Mouse (Mus musculus) urinary bladder, postnatal 10 days (tissue): ENCODE results near the gene Aff1.
A peak's percentile ranks its signal among the peaks of the same experiment; 100 is the strongest.

Experiments
- DNase-seq: peaks from one replicate; pipeline ENCODE4 v3.0.0; 2022; ENCODE audit warnings: low spot score

Aff1 gene

DNA sequence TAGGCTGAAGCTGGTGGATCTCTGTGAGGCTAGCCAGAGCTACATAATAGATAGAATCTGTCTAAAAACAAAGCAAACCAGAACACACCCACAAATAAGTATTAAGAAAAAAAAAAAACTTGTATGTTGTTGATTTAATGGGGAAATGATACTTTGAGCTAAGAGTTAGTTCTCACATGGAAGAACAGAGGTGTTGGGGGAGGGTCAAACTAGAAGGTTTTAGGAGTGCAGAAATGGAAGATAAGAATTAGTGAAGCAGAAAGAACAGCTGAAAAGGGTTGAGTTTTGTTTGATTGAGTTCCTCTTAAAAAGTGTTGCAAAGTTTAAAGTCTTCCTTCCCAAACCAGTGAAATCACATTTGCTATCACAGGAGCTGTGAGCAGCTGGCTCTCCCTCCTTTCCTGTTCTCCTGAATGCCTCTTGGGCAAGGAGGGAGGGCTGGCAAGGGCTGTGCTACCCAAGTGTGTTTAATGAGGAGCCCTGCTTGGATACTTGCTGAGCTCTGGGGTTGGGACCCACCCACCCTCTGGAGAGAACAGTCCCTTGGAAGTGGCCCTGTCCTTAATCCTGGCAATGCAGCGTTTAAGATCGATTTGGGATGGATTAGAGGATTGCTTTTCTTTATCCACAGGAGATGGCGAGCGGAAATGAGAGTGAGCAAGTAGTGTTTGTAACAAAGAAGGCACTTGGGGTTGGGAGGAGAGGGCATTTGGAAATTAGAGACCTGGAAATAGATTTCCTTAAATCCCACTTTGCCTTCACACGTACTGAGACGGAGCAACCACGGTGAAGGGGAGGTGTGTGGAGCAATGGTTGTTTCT, 57.5 kb downstream of the Aff1 start:
- no peak for DNase-seq

DNA sequence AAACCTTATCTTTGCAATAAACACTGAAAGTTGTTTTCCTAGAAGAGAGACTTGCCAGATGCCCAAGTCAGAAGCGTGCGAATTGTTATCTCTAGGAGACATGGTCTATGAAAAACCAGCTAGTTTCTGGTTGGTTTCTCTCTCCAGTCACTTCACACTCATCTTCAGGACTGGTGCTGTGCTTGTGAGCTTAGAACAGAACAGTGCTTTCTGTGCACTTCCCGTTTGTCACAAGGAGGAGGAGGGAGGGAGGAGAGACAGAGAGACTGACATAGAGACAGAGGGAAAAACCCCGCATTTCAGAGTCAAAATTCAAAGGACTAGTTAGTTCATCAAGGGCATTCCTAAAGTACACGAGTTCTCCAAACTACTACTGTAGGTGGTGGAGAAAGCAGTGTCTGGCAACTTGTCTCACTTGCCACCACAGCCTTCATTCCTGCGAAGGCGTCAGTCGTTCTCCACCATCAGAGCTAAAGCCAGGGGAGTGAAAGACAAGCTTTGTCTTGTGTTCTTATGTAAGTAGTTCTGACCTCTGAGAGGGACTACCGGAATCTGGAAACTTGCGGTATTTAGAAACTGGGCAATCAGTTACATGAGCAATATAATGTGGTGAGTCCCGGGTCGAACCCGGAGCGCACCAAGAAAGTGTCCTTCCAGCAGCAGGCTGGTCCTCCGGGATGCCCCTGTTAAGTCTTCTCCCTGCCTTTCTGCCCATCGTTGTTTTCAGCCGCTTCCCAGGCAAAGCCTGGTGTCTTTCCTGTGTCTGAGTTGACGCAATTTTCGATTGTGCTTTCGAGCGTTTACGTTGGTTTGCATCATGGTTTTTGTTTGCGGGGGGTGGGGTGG, 60.7 kb downstream of the Aff1 start:
- DNase-seq, result no peak

DNA sequence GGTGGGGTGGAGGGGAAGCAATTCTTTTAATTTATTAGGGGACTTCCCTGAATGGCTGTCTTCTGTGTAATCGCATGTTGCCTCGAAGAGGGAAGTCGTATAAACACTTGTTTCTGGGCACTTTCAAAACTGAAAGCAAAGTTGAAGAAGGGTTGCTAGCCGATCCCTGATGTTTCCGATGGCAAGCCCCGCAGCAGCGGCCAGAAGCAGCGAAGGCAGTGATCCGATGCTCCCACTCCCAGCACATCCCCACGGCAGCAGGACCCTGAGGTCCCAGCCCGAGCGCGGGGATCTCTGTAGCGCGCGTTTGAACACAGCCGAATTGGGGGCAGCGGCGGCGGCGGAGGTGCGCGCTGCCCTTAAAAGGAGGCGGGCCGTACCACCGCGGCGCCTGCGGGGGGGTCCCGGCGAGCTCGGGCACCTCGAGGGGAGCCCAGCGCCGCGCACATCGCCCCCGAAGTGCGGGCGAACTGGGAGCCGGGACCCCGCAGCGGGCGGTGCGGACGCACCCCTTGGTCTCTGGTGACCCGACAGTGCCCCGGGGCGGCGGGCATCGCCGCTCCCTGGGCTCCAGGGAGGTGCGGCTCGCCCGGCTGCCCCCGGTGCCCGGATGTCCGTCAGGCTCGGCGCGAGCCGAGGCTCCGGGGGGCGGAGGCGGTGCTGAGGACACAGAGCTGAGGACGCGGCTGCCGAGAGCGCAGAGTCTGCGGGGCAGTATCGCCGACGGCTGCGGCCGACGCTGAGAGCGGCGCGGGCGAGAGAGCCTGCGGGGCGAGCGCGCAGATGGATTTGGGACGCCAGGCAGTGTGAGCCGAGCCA, 61.5 kb downstream of the Aff1 start:
- peak; percentile 49 for DNase-seq

DNA sequence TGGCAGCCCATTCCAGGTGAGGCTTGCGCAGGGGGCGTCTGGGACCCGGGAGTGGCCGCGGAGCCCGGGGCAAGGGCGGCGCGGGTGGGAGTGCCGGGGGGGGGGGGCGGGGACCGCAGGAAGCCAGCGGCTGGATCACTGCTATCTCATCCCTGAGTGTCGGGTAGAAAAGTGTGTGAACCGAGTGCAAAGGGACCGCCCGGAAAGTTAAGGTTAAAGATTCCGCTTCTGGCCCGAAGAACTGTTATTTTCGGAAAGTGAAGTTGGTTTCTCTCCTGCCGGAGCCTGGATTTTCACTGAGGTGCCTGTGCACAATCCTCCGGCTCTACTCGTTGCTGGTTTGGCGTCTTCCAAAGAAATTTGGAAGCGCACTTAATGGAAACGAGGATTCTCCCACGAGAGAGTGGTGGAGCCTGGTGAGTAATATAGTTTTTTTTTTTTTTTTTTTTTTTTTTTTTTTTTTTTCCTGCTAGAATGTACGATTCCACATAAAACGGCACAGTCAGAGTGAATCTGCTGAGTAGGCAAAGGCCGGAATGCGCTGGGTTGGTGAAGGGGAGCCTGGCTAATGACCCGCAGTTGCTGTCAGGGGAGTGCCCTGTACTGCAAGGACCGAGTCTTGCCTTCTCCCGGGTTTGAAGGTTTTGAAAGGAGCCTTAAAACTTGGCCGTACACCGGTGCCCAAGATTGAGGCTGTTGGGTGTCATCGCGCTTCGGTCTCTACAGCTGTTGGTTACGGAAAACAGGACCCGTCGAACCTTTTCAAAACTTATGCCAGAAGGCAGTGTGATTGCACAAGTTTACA, 62.4 kb downstream of the Aff1 start:
- no peak for DNase-seq

DNA sequence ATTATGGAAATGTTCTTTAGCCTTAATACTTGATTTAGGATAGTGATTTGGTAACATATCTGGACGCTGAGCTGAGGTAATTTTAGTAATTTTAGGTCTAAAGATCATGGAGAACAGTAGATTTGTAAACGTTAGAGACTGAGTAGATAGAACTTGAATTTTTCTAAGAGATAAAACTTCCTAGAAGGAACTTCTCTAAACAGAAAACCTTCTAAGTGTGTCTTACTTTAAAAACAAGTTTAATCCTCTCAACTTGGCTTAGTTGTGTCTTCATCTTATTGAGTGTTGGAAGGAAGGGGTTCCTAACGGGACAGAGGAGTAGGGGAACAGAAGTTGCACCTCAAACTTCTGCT, 62.9 kb downstream of the Aff1 start:
- DNase-seq, result no peak

DNA sequence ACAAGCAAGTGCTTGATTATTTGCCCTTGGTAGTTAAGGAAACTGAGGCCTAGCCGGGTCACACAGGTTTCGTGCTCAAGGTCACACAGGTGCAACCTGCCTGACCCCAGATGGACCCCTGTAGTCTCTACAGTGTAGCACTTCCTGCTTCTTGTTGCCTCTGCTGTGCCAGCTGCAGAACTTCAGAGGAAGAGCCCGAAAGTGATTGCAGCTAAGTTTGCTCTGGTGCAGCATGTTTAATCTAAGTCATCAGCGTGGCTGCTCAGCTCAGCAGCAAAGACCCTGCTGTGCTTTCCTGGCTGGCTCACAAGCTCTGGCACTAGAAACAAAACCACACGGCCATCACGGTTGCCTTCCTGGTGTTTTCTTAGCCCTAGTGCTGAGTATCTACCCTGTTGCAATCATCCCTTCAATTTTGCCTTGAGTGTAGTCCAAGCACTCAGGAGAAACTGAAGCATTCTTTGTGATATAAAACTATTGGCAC, 64.1 kb downstream of the Aff1 start:
- no peak for DNase-seq

DNA sequence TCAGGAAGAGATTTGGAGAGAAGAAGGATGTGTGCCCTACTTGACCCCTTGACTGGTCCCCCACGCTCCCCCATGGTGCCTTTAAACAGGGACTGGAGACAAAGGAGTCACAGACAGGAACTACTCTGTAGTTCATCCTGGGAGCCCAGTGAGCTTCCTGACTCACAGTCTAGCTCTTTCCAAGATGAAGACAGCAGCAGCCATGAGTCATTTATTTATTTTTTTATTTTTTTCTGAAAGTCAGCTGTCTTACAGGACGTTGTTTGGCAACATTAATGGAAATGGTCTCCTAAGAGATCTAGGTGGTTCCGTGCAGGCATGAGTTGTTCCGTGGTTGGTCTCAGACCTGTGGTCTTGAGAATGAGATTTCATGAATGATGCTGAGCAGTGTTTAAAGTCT, 66.3 kb downstream of the Aff1 start:
- DNase-seq, result no peak

DNA sequence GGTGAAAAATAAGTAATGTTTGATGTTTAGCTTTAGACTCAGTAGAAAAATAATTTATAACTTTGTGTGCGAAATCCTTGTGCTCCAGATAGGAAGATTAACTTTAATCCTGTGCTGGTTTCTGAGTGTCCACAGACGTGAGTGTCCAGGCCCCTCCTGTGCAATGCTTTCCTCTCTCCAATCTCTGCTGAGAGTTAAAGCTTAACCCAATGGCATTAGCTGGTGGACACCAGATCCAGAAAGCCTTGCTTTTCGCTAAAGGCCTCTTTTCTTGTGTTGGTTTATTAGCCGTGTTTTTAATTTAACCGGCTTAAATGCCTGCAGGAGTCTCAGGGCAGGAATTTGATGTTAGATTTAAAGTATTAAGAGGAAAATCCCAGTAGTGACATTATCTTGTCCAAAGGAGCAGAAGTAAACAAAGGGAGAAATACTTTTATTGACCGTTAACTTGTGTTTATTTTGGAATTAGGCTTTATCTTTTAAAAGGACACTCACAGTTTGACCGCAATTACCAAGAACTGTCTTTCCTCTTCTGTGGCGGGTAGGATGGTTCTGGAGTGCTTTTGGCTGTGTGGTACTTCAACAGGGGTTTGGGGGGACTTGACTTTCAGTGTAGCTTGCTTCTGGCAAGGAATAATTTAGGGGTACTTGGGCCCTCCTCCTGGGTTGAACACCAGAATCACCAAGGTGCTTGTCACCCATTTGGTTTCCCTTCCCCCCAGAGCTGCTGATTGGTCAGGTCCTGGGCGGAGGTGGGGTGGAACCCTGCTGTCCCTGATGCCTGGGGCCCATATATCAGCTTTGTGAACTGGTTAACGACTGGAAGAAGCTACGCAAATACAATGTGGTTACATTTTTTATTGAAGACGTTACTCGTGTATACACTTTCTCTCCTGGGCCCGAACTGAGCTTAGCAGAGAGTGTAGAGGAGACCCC, 67.6 kb downstream of the Aff1 start:
- no peak for DNase-seq

DNA sequence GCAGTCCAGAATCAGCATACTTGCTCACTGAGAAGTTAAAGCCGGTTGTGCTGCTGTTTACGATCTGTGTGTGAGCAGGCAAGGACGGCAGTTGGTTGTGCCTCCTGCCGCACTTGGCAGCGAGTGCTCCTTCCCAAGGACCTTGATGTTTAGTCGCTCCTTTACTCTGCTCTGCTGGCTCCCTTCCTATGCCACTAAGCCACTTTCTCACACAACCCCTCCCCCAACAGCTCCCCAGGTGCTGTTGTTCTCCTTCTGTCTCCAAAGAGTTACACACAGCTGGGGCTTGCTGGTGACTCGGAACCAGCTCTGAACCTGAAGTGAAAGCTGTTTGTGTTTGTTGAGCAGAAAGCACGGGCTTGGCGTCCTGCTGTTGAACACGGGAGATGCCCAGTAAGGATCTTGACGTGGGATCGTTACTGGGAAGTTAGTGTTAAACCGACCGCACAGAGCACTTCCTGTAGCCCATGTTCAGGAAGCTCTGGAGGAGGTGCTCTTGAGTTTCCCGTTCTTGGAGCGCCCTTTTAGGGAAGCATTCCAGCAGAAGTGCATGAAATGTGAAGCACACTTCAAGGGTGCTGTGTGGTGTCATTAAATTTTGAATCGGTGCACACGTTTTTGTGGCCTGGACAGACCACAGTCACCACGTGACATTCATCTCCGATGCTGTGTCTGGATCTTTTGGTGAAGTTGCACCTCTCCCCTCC, 68.4 kb downstream of the Aff1 start:
- DNase-seq, result no peak

DNA sequence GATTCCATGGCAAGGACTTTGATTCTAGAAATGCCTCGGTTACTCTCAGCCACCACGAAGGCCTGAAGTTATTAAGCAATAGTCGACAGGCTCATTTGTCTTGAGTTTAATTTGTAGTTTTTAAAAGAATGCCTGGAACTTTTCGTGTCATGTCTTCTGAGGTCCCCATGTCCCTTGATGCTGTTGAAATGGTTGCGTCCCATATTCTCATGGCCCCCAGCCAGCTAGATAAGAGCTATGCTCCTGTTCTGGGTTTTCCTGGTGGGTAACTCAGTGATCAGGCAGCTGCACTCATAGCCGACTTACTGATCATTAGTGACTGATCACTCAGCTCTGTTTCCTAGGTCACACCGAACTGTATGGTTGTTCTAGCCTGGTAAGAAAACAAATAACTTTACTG, 69.6 kb downstream of the Aff1 start:
- no peak for DNase-seq

DNA sequence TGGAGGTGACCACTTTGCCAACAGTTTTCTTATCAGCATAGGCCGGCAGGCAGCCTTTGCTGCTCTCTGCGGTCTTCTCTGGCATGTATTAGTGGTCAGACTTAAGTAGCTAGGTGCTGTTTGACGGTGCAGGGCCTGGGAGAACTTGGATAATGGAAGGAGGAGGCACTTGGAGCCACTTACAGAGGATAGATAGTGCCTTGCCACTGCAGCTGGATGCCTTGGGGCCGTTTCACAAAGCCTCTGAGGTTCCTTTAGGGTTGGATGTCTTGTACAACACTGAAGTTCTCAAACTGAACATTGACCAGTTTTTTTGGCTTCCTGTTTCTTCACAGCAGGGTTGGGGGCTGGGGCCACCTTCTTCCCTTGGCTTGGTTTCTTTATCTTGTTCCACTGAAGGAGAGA, 70.7 kb downstream of the Aff1 start:
- DNase-seq, result no peak

DNA sequence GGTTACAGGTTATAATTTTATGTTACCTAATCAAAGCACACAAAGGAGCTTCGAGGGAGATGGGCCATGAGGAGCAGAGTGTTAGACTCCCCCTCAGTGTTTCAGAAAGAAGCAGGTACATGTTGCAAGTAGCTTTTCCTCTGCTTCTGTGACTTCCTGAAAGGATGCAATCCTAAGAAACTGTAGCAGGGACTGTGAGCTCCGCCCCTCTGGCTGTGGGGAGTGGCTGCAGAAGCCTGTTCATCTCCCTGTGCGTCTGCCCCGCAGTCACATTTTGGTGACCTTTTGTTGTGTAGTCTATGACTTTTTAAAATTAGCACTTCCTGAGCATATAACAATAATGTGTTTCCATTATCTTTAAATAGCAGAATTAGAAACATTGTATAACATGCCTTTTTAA, 73.2 kb downstream of the Aff1 start:
- DNase-seq, result no peak

DNA sequence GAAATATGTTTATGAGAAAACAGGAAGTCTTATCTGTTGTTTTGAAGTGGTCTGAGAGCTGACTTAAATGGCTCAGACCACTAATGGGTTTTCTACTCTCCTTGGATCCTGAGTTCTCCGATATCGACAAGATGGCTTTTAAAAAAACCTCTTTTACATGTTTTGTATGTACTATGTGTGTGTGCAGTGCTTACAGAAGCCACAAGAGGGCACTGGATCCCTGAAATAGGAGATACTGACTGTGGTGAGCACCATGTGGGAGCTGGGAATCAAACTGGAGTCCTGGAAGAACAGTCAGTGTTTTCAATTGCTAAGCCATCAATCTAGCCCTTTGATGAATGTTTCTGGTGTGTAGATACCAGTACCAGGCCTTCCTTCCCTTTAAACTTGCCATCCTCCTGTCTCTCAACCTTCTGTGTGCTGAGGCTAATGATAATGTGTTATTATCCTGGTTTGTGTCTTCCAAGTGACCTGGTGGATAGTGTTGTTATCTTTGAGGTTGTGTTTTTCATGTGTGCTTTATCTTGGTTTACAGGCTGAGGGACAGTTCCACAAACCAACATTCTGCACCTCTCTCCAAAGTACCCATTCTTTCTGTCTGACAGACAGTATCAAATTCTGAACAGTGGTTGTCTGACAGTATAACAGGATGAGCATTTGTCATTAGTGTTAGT, 73.7 kb downstream of the Aff1 start:
- no peak for DNase-seq

DNA sequence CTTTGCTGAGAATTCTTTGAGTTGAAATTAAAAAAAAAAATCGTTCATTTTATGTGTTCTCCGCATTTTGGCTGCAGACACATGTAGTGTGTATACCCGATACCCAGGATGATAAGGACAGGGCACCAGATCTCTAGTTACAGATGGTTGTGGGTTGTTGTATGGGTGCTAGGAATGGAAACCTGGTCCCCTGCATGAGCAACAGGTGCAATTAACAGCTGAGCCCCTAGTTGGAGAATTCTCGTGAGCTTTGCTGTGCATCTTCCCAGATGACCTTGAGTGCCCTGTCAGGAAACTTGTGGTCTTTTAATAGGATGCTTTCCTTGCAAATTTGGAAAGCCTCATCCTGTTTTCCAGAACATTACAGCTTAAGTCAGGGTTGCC, 74.2 kb downstream of the Aff1 start:
- DNase-seq, result no peak

DNA sequence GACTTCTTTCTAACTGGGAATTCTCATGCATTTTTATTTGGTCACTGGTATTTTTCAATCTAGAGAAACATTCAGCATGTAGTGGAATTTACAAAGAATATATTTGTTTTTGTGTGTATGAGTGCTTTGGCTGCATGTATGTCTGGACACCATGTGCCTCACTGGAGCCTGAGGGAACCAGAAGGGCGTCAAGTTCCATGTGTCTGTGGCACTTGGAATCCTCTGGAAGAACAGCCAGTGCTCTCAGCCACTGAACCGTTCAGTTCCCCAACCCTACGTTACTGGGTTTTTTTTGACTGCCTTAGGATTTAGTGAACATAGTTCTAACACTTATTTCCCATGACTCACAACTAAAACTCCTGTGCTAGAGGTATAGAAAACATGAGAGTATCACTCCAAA, 76.8 kb downstream of the Aff1 start:
- no peak for DNase-seq

DNA sequence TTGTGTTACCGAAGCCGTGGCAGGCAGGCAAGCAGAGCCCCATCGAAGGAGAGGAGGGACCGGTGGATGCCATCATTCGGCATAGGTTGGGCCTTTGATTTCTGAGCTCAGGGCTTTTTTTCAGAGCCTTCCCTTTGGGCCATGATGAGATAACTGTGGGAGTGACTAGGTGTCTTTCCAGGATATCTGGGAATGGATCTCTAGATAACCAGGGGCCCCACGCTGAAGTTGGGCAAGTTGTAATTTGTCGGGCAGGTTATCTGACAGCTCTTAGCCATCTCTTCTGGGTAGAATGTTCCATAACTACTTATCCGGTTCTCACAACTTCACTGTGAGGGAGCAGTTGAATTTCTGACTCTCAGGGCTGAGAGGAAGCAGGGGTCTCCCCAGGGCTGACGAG, 77.5 kb downstream of the Aff1 start:
- DNase-seq, result no peak

DNA sequence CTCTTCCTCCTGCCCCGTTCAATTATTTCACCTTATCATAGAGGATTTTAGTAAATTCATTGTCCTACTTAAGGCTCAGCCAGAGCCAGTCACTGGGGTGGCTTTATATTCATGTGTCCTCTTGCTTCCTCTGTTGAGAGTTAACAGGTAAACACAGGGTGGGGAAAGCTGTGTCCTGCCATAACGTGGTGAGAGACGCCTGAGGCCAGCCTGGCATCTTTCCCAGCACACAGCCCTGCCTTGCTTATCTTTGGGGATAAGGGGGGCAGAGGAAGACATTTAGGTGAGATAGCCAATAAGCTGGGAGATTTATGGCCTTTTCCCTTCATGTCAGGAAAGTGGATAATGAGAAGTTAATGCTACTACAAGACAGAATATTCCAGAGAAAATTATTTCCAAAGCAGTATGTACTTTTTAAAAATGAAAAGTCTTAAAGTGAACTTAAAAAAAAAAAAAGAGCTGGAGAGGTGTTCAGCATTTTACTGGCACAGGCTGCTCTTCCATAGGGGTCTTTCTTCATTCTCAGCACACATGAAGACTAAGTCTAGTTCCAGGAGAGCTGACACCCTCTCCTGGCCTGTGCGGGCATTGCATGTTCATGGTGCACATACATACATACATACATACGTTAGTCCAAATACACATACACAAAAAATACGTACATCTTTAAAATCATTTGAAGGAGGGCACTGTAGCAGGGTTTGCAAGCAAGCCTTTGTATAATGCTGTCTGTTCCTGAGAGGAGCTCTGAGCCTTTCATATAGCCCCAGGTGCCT, 78.5 kb downstream of the Aff1 start:
- DNase-seq, result no peak

DNA sequence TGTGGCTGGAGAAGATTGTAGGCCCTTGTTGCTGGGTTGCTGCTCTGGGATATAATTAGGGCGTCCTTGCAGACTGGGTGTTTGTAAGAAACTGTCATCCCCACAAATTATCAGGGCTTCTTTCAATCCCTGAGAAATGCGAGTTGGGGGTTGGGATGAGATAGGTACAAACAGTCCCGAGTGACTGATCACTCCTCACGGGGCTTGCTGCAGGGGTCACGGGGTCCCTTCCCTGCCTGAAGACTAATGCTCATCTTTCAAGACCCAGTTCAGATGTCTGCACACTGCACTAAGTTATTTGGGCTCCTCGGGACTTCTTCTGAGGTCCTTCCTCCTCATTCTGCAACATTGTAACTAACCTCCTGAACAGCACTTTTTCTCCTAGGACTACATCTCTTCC, 79.2 kb downstream of the Aff1 start:
- no peak for DNase-seq

DNA sequence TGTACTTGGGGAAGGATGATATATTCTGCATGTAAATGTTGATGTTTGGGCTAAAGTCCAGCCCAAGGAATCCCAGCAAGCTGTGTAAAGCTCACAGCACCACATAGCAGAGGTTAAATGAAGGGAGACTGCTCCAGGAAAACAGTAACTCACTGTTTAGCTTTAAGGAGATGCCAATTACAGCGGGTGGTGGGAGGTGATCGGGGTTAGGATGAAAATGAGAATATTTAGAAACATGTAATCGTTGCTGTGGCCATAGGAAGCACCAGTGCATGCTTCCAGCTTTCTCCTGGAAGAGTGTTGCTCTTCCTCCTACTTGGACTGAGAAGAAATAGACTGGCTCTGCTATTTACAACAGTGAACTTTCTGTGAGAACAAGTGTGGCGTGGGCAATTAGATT, 80.1 kb downstream of the Aff1 start:
- no peak for DNase-seq
